Mouse (Mus musculus) intestine, postnatal 0 days (tissue): ENCODE results near the gene Perp. TPM values are rescaled to one million over a fixed set of nuclear protein-coding genes. Genes with fewer than 3 reads are reported as not detected.

Experiments used
- ATAC-seq: fragments of 200-750 bp; cut with Nextera tagmentation; 2 replicates; pipeline ENCODE4 v1.8.0; 2017; ENCODE audit warnings: mild to moderate bottlenecking, moderate TSS enrichment, moderate library complexity
- H3K27ac ChIP-seq: fragments of 300-500 bp; sonication (generic); 2 replicates; pipeline ENCODE4 v1.5.1; 2014; ENCODE audit warnings: mild to moderate bottlenecking, low read depth, low read length, moderate library complexity
- H3K27me3 ChIP-seq: fragments of 300-500 bp; sonication (generic); replicated peaks from 2 replicates; pipeline ENCODE4 v1.6.1; 2014; ENCODE audit warnings: low read length, mixed read lengths; ENCODE audit not compliant: control insufficient read depth, insufficient read depth
- H3K36me3 ChIP-seq: fragments of 300-500 bp; sonication (generic); 2 replicates; pipeline ENCODE4 v1.6.1; 2014; ENCODE audit warnings: mild to moderate bottlenecking, moderate library complexity; ENCODE audit not compliant: control insufficient read depth, insufficient read depth
- H3K4me1 ChIP-seq: fragments of 300-500 bp; sonication (generic); replicated peaks from 2 replicates; pipeline ENCODE4 v1.6.1; 2014; ENCODE audit warnings: antibody characterized with exemption, low read length, mixed read lengths; ENCODE audit not compliant: control insufficient read depth, insufficient read depth
- H3K4me2 ChIP-seq: fragments of 300-500 bp; sonication (generic); replicated peaks from 2 replicates; pipeline ENCODE4 v1.6.1; 2014; ENCODE audit warnings: low read depth, mild to moderate bottlenecking, moderate library complexity
- H3K4me3 ChIP-seq: fragments of 300-500 bp; sonication (generic); 2 replicates; pipeline ENCODE4 v1.5.1; 2014; ENCODE audit warnings: low read depth, low read length
- H3K9ac ChIP-seq: fragments of 300-500 bp; sonication (generic); 2 replicates; pipeline ENCODE4 v1.6.1; 2014; ENCODE audit warnings: mild to moderate bottlenecking, low read depth, low read length
- H3K9me3 ChIP-seq: fragments of 300-500 bp; sonication (generic); 2 replicates; pipeline ENCODE4 v1.6.1; 2016; ENCODE audit warnings: mixed run types; ENCODE audit not compliant: control insufficient read depth
- CTCF ChIP-seq: sonication (generic); IDR thresholded peaks from 2 replicates; pipeline ENCODE4 v1.5.1; 2016; ENCODE audit warnings: low read depth, mild to moderate bottlenecking, control low read depth, antibody characterized with exemption, moderate library complexity
- WGBS: fragments of 180-500 bp; shearing (Covaris S2); extraction: QIAGEN DNeasy Blood & Tissue Kit; methylation state at CpG from one replicate; pipeline ENCODE4 v1.1.7; 2014; 5-methylcytosine and 5-hydroxymethylcytosine counted together
- polyA plus RNA-seq: library from polyadenylated mRNA; unstranded; fragments of >200 nt; fragmentation: Nextera tagmentation; extraction: Ambion mirVana; gene quantifications from 2 replicates; pipeline ENCODE4 v1.2.1, GENCODE M21; 2015

Gene Perp
- polyA plus RNA-seq, 1 experiment from 2014 or later, result 223 TPM

GRCm38 (mm10) chr10:18830359-18830758 lies 14.5 kb upstream of the Perp start:
- ATAC-seq, result no peak
- Histone ChIP-seq H3K36me3 (no peaks in the 10 kb centered on the region), H3K27ac (no peak overlapping the region), H3K4me1 (no peaks in the 10 kb centered on the region), H3K4me3 (no peak overlapping the region), H3K9me3 (no peaks in the 10 kb centered on the region), H3K9ac (no peak overlapping the region), H3K4me2 (no peak overlapping the region), H3K27me3 (no peaks in the 10 kb centered on the region)
- WGBS, result 67% methylated on average over 4 of the region's 4 CpGs
- TF ChIP-seq CTCF, result no peak

- Histone ChIP-seq H3K36me3 (no peaks in the 10 kb centered on the region), H3K4me3 (no peak overlapping the region), H3K27ac (no peak overlapping the region), H3K4me1 (no peaks in the 10 kb centered on the region), H3K9ac (no peak overlapping the region), H3K9me3 (no peaks in the 10 kb centered on the region), H3K27me3 (no peaks in the 10 kb centered on the region), H3K4me2 (no peak overlapping the region)
- TF ChIP-seq CTCF, result no peak
- ATAC-seq, result no peak
- 33% methylated on average over 7 of the region's 7 CpGs for WGBS
Measured at GRCm38 (mm10) chr10:18831823-18832222, 13.0 kb upstream of the Perp start.

DNA sequence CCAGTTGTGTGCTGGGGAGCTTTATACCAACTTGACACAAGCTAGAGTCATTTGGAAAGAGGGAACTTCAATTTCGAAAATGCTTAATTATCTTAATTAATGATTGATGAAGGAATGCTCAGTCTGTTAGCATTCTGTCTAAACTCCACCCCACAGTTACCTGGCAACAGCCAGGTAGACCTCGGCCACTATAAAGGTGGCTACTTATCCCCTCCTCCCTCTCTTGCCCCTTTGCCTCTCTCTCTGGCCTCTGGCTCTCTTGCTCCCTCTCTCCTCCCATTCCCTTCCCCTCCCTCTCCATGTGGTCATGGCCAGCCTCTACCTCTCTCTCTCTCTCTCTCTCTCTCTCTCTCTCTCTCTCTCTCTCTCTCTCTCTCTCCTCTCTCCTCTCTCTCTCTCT lies 10.4 kb upstream of the Perp start:
- no peak for ATAC-seq
- no peak overlapping the region for H3K4me2 ChIP-seq
- H3K4me3 ChIP-seq, result no peak overlapping the region
- no peak for TF ChIP-seq CTCF
- H3K27me3 ChIP-seq, result no peaks in the 10 kb centered on the region
- H3K9me3 ChIP-seq, result no peaks in the 10 kb centered on the region
- WGBS, result 28% methylated on average over 2 of the region's 2 CpGs
- no peaks in the 10 kb centered on the region for H3K4me1 ChIP-seq
- no peaks in the 10 kb centered on the region for H3K36me3 ChIP-seq
- no peak overlapping the region for H3K27ac ChIP-seq
- no peak overlapping the region for H3K9ac ChIP-seq

GRCm38 (mm10) chr10:18835684-18836479 lies 8.9 kb upstream of the Perp start:
- peak; percentile 67 for TF ChIP-seq CTCF
- ATAC-seq, result no peak
- no peak overlapping the region for H3K9ac ChIP-seq
- no peaks in the 10 kb centered on the region for H3K27me3 ChIP-seq
- H3K4me1 ChIP-seq, result no peaks in the 10 kb centered on the region
- no peak overlapping the region for H3K4me3 ChIP-seq
- WGBS, result 50% methylated on average over 5 of the region's 6 CpGs
- no peak overlapping the region for H3K4me2 ChIP-seq
- H3K9me3 ChIP-seq, result no peaks in the 10 kb centered on the region
- H3K27ac ChIP-seq, result no peak overlapping the region
- H3K36me3 ChIP-seq, result no peaks in the 10 kb centered on the region

DNA sequence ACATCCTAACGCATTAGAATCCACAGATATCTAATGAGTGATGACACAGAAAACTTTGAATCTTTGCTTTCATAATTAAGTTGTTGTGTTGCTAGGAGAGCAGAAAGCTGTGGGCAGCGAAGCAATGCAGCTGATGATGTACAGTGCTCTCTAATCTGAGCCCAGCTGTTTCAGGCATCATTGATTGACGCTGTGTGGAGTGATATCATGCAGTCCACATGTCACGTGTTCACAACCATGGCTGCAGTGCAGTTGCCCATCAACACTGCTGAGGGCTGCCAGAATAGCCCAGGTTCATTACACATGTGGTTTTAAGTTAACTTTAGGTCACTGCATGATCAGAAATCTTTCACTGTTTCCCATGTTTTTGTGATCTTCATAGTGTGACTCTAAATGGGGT lies 5.3 kb upstream of the Perp start:
- Histone ChIP-seq H3K9me3 (no peaks in the 10 kb centered on the region), H3K27me3 (no peaks in the 10 kb centered on the region), H3K4me2 (no peak overlapping the region), H3K36me3 (no peaks in the 10 kb centered on the region), H3K4me3 (no peak overlapping the region), H3K4me1 (no peaks in the 10 kb centered on the region), H3K27ac (no peak overlapping the region), H3K9ac (no peak overlapping the region)
- ATAC-seq, result no peak
- 78% methylated on average over 4 of the region's 4 CpGs for WGBS
- no peak for TF ChIP-seq CTCF

- Histone ChIP-seq H3K4me3 (no peak overlapping the region), H3K27me3 (no peaks in the 10 kb centered on the region), H3K4me1 (no peaks in the 10 kb centered on the region), H3K9me3 (no peaks in the 10 kb centered on the region), H3K27ac (no peak overlapping the region), H3K4me2 (no peak overlapping the region), H3K9ac (no peak overlapping the region), H3K36me3 (no peaks in the 10 kb centered on the region)
- 57% methylated on average over 4 of the region's 4 CpGs for WGBS
- peak; percentile 51 for TF ChIP-seq CTCF
- ATAC-seq, result no peak
Measured at GRCm38 (mm10) chr10:18840736-18841135, 4.1 kb upstream of the Perp start.
